Mouse (Mus musculus): ENCODE measurements around the gene Aldh3a1. TPM values are rescaled to one million over a fixed set of nuclear protein-coding genes. Genes with fewer than 3 reads are reported as not detected.

Aldh3a1 gene
- polyA plus RNA-seq, 1 experiment from 2014 or later: 3.4 TPM

GRCm38 (mm10) chr11:61224907-61225306, 17.6 kb downstream of the Aldh3a1 start:
- Histone ChIP-seq H3K36me3 (ENCODE audit: control insufficient read depth, insufficient read depth, low read length) (no peaks in the 10 kb centered on the region), H3K4me2 (replicated peaks; ENCODE audit: low read depth) (no peak overlapping the region), H3K27ac (replicated peaks) (no peak overlapping the region), H3K4me1 (replicated peaks; ENCODE audit: control insufficient read depth, insufficient read depth) (peaks cover 4% of the 10 kb centered on the region; the same call in 1 of the 2 replicates), H3K9me3 (ENCODE audit: control insufficient read depth, low read length) (no peaks in the 10 kb centered on the region), H3K4me3 (ENCODE audit: low read depth, low read length) (no peak overlapping the region), H3K27me3 (ENCODE audit: control insufficient read depth, insufficient read depth, low read length) (no peaks in the 10 kb centered on the region), H3K9ac (ENCODE audit: low read length) (no peak overlapping the region)
- 81% methylated on average over 10 of the region's 10 CpGs for WGBS
- TF ChIP-seq CTCF (IDR thresholded peaks at IDR 0.05; ENCODE audit: low read depth) (no peak), EP300 (optimal IDR thresholded peaks at IDR 0.05) (no peak)
- no peak for ATAC-seq (ENCODE audit: low FRiP score, low TSS enrichment)
- no peak for DNase-seq (ENCODE audit: low spot score)

GRCm38 (mm10) chr11:61225511-61225910, 18.2 kb downstream of the Aldh3a1 start:
- ATAC-seq (ENCODE audit: low FRiP score, low TSS enrichment): peak; percentile 38; the same call in 1 of the 2 replicates
- no peak overlapping the region for H3K4me2 ChIP-seq (replicated peaks; ENCODE audit: low read depth)
- H3K9me3 ChIP-seq (ENCODE audit: control insufficient read depth, low read length): no peaks in the 10 kb centered on the region
- H3K4me1 ChIP-seq (replicated peaks; ENCODE audit: control insufficient read depth, insufficient read depth): peaks cover 4% of the 10 kb centered on the region; the same call in 1 of the 2 replicates
- H3K27me3 ChIP-seq (ENCODE audit: control insufficient read depth, insufficient read depth, low read length): no peaks in the 10 kb centered on the region
- peak; percentile 45 for DNase-seq (ENCODE audit: low spot score)
- no peak overlapping the region for H3K9ac ChIP-seq (ENCODE audit: low read length)
- no peaks in the 10 kb centered on the region for H3K36me3 ChIP-seq (ENCODE audit: control insufficient read depth, insufficient read depth, low read length)
- H3K27ac ChIP-seq (replicated peaks): peak overlapping the region; percentile 56; the same call in 1 of the 2 replicates
- TF ChIP-seq EP300 (optimal IDR thresholded peaks at IDR 0.05): no peak
- no peak for TF ChIP-seq CTCF (IDR thresholded peaks at IDR 0.05; ENCODE audit: low read depth)
- no peak overlapping the region for H3K4me3 ChIP-seq (ENCODE audit: low read depth, low read length)
- WGBS: 58% methylated on average over 4 of the region's 4 CpGs

- H3K27me3 ChIP-seq (ENCODE audit: control insufficient read depth, insufficient read depth, low read length): no peaks in the 10 kb centered on the region
- peak overlapping the region; percentile 56; the same call in 1 of the 2 replicates for H3K27ac ChIP-seq (replicated peaks)
- no peaks in the 10 kb centered on the region for H3K36me3 ChIP-seq (ENCODE audit: control insufficient read depth, insufficient read depth, low read length)
- WGBS: 51% methylated on average over 6 of the region's 6 CpGs
- no peak overlapping the region for H3K4me2 ChIP-seq (replicated peaks; ENCODE audit: low read depth)
- ATAC-seq (ENCODE audit: low FRiP score, low TSS enrichment) (peak; percentile 43; the same call in 1 of the 2 replicates), DNase-seq (ENCODE audit: low spot score) (no peak)
- peaks cover 4% of the 10 kb centered on the region; the same call in 1 of the 2 replicates for H3K4me1 ChIP-seq (replicated peaks; ENCODE audit: control insufficient read depth, insufficient read depth)
- no peaks in the 10 kb centered on the region for H3K9me3 ChIP-seq (ENCODE audit: control insufficient read depth, low read length)
- TF ChIP-seq CTCF (IDR thresholded peaks at IDR 0.05; ENCODE audit: low read depth): no peak
- no peak for TF ChIP-seq EP300 (optimal IDR thresholded peaks at IDR 0.05)
- H3K9ac ChIP-seq (ENCODE audit: low read length): no peak overlapping the region
- no peak overlapping the region for H3K4me3 ChIP-seq (ENCODE audit: low read depth, low read length)
Measured at GRCm38 (mm10) chr11:61225941-61226412, 18.6 kb downstream of the Aldh3a1 start.

GRCm38 (mm10) chr11:61227816-61228215, 20.5 kb downstream of the Aldh3a1 start:
- Histone ChIP-seq H3K4me2 (replicated peaks; ENCODE audit: low read depth) (no peak overlapping the region), H3K36me3 (ENCODE audit: control insufficient read depth, insufficient read depth, low read length) (no peaks in the 10 kb centered on the region), H3K4me3 (ENCODE audit: low read depth, low read length) (no peak overlapping the region), H3K27ac (replicated peaks) (no peak overlapping the region), H3K27me3 (ENCODE audit: control insufficient read depth, insufficient read depth, low read length) (no peaks in the 10 kb centered on the region), H3K9me3 (ENCODE audit: control insufficient read depth, low read length) (no peaks in the 10 kb centered on the region), H3K4me1 (replicated peaks; ENCODE audit: control insufficient read depth, insufficient read depth) (peaks cover 4% of the 10 kb centered on the region; the same call in 1 of the 2 replicates), H3K9ac (ENCODE audit: low read length) (no peak overlapping the region)
- no peak for DNase-seq (ENCODE audit: low spot score)
- no peak for TF ChIP-seq CTCF (IDR thresholded peaks at IDR 0.05; ENCODE audit: low read depth)
- TF ChIP-seq EP300 (optimal IDR thresholded peaks at IDR 0.05): no peak
- ATAC-seq (ENCODE audit: low FRiP score, low TSS enrichment): no peak
- 76% methylated on average over 8 of the region's 8 CpGs for WGBS

- WGBS: 64% methylated on average over 3 of the region's 3 CpGs
- DNase-seq (ENCODE audit: low spot score) (no peak), ATAC-seq (ENCODE audit: low FRiP score, low TSS enrichment) (no peak)
- H3K27ac ChIP-seq (replicated peaks): no peak overlapping the region
- H3K36me3 ChIP-seq (ENCODE audit: control insufficient read depth, insufficient read depth, low read length): no peaks in the 10 kb centered on the region
- no peaks in the 10 kb centered on the region for H3K27me3 ChIP-seq (ENCODE audit: control insufficient read depth, insufficient read depth, low read length)
- H3K4me3 ChIP-seq (ENCODE audit: low read depth, low read length): no peak overlapping the region
- H3K9me3 ChIP-seq (ENCODE audit: control insufficient read depth, low read length): no peaks in the 10 kb centered on the region
- H3K4me2 ChIP-seq (replicated peaks; ENCODE audit: low read depth): no peak overlapping the region
- no peak overlapping the region for H3K9ac ChIP-seq (ENCODE audit: low read length)
- peaks cover 4% of the 10 kb centered on the region; the same call in 1 of the 2 replicates for H3K4me1 ChIP-seq (replicated peaks; ENCODE audit: control insufficient read depth, insufficient read depth)
- TF ChIP-seq EP300 (optimal IDR thresholded peaks at IDR 0.05) (no peak), CTCF (IDR thresholded peaks at IDR 0.05; ENCODE audit: low read depth) (peak; percentile 25; the same call in 1 of the 2 replicates)
Measured at GRCm38 (mm10) chr11:61228406-61228805, 21.1 kb downstream of the Aldh3a1 start.

GRCm38 (mm10) chr11:61231329-61231728, 24.0 kb downstream of the Aldh3a1 start:
- Histone ChIP-seq H3K4me1 (replicated peaks; ENCODE audit: control insufficient read depth, insufficient read depth) (no peaks in the 10 kb centered on the region; the same call in 1 of the 2 replicates), H3K27ac (replicated peaks) (no peak overlapping the region), H3K9me3 (ENCODE audit: control insufficient read depth, low read length) (no peaks in the 10 kb centered on the region), H3K9ac (ENCODE audit: low read length) (no peak overlapping the region), H3K4me2 (replicated peaks; ENCODE audit: low read depth) (peak overlapping the region; percentile 15; the same call in 1 of the 2 replicates), H3K4me3 (ENCODE audit: low read depth, low read length) (no peak overlapping the region), H3K27me3 (ENCODE audit: control insufficient read depth, insufficient read depth, low read length) (no peaks in the 10 kb centered on the region), H3K36me3 (ENCODE audit: control insufficient read depth, insufficient read depth, low read length) (no peaks in the 10 kb centered on the region)
- ATAC-seq (ENCODE audit: low FRiP score, low TSS enrichment) (peak; percentile 77), DNase-seq (ENCODE audit: low spot score) (peak; percentile 76)
- WGBS: 2% methylated on average over 9 of the region's 9 CpGs
- peak; percentile 91 for TF ChIP-seq CTCF (IDR thresholded peaks at IDR 0.05; ENCODE audit: low read depth)
- TF ChIP-seq EP300 (optimal IDR thresholded peaks at IDR 0.05): no peak
